Mouse (Mus musculus) embryonic fibroblast, embryonic 13.5 days (primary cell): ENCODE results near the gene Ldb1.

Experiments used
- CTCF ChIP-seq: IDR thresholded peaks from 2 replicates; pipeline ENCODE4 v1.5.1; 2011; ENCODE audit warnings: mild to moderate bottlenecking, control low read depth, low read length, moderate library complexity, borderline replicate concordance; ENCODE audit not compliant: insufficient read depth
- POLR2A ChIP-seq: IDR thresholded peaks from 2 replicates; pipeline ENCODE4 v1.6.1; 2011; ENCODE audit warnings: low read depth, mild to moderate bottlenecking, control low read depth, low read length, moderate library complexity

DNA sequence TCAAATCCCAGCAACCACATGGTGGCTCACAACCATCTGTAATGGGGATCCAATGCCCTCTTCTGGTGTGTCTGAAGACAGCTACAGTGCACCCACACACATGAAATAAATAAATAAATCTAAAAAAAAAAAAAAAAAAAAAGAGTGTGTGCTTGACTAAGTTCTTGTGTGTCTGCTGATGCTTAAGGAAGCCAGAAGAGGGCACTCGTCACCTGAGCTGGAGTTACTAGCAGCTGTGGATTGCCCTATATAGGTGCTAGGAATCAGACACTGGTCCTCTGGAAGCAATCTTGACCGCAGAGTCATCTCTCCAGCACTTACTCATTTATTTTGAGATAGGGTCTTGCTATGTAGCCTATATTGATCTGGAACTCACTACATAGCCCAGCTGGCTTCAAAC, 49.1 kb upstream of the Ldb1 start:
- TF ChIP-seq CTCF: no peak
- TF ChIP-seq POLR2A: no peak
